Mouse (Mus musculus) hematopoietic stem cell, adult 5-6 weeks (primary cell): ENCODE data around the gene Daxx. TPM values are rescaled to one million over a fixed set of nuclear protein-coding genes. Genes with fewer than 3 reads are reported as not detected.
"Not testable (repeated sequence)": the region's sequence is repeated elsewhere in the genome, so short reads cannot be mapped to it uniquely, and the experiment has no call there.

Source experiments
- ATAC-seq, 2 experiments: fragments of 125-278 bp in 1 of 2; replicated peaks in 1 of 2; 2 replicates each; pipeline ENCODE4 v1.8.0; 2016 to 2017; ENCODE audit warnings: inconsistent platforms in 2 of 2, mild to moderate bottlenecking in 2 of 2, moderate number of reproducible peaks in 2 of 2, low read depth in 1 of 2, moderate TSS enrichment in 1 of 2; ENCODE audit not compliant: low FRiP score in 2 of 2, poor library complexity in 2 of 2, severe bottlenecking in 2 of 2, insufficient read depth in 1 of 2, low TSS enrichment in 1 of 2
- total RNA-seq: library from RNA; stranded (forward); fragments of 172-1452, 232-1000 nt; gene quantifications from 2 replicates; pipeline ENCODE4 v1.2.3, GENCODE M21; 2017

Daxx gene
- 26.5 and 27.7 TPM in 2 replicates for total RNA-seq

DNA sequence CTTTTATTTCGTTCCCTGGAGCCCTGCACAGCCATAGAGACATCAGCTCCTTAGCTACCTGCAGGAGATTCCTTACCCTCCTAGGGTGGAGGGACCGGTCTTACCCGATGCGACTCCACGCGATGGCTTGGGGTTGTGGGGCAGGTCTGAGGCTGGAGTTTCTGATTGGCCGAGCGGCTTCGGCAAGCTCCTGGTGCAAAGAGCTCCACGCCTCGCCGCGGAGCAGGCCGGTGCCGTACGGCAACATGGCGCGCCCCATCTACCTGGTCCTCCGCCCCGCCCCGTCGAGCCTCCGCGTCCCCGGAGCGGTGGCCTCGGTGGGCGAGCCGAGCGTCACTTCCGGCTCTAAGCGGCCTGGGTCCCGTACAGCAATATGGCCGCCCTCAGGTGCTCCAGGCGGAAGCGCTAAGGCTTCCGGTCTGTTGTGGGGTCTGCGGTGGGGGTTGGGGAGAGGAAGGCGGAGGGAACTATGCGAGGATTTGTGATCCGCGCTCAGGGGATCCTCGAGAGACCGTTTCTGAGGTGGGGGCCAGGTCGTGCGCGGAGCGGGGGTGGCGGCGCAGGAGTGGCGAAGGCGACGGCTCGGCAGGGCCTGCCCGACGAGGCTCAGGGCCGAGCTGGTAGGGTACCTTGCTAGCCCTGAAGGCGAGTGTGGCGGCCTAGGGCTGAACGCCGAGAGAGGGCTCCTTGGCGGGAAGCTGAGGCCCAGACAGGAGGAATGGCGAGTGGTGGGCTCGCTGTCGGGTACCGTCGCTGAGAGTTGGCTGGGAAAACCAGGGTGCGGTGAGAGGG is at the start of gene Daxx:
Gene Daxx, plus strand, starts transcription at position 338 of the 792 bp plus-strand sequence.
- ATAC-seq, result peak; percentile 82 to 92

DNA sequence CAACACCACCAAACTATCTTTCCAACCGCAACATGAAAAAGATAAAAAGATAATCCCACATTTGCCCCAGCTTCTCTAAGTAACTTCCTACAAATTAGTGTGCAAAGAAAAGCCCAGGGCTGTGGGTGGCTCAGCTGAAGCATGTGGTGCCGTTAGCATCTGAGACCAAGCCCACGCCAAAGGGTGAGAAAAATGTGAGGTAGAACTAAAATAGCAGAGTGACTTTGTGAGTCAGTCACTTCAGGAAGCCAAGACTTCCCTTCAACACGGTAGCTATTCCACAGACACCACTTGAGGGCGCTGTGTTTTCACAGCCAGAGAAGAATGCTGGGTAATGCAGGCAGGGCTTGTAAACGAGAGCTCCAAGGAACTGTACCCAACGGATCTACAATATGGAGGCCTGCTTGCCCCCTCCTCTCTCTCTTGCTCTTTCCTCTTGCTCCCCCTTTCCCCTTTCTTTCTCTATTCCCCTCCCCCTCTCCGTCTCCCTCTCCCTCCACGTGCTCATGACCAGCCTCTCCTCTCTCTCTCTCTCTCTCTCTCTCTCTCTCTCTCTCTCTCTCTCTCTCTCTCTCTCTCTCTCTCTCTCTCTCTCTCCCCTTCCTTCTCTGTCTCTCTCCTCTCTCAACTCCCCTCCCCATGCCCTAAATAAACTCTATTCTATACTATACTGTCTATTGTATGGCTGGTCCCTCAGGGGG is 43.7 kb upstream of the Daxx start:
- peak; percentile 87 to 91 for ATAC-seq

DNA sequence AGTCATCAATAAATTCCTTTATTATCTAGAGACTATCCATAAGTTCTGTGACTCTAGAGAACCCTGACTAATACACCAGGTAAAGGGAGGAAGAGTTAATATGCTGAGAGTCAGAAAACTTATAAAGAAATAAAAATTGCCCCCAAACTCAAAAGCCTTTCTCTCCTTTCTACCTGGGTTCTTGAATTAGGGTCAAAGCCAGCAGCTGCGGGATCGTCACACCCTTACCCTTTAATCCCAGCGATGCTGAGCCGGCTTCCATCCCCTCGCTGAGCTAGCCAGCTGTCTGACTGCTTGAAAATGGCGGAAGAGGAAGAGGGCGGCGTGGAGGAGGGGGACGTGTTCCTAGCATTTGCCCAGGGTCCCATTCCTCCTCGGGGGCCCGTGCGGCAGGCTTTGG is 35.7 kb upstream of the Daxx start, which contains the start of gene Gm7029:
Gene Gm7029, plus strand, starts transcription at position 301 of the 400 bp plus-strand sequence.
- not testable (repeated sequence) for ATAC-seq

DNA sequence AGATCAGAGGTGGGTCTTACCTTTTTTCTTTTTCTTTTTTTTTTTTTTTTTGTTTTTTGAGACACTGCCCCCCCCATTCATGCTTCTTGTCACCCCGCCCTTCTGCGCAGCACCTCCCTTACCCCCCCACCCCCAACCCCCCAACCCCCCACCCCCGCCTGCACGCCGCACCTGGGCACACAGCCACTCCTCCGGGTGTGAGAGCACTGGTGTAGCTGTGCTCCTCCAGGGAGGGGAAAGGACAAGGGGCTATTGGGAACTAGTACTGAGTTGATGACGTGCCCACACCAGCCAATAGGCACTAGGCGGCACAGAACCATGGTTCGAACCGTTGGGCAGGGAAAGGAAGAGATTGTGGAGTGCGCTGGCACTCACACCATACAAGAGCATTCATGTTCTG is 34.8 kb upstream of the Daxx start:
- ATAC-seq, result no peak

DNA sequence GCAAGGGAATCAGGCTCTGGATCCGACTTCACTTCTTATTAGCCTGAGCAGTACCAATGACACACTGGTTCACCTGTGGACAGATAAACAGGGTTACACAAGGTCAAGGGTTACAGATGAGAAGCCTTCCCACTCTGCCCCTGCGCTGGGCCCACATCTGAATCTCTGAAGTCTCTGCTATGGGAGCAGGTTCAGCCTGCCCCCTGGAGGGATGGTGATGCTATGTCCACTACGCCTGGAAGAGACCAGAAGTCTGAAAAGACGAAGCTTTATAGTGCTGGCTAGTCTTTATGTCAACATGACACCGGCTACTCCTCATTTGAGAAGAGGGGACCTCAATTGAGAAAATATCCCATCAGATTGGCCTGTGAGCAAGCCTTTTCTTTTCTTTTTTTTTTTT is 33.4 kb upstream of the Daxx start:
- ATAC-seq, result not testable (repeated sequence)

DNA sequence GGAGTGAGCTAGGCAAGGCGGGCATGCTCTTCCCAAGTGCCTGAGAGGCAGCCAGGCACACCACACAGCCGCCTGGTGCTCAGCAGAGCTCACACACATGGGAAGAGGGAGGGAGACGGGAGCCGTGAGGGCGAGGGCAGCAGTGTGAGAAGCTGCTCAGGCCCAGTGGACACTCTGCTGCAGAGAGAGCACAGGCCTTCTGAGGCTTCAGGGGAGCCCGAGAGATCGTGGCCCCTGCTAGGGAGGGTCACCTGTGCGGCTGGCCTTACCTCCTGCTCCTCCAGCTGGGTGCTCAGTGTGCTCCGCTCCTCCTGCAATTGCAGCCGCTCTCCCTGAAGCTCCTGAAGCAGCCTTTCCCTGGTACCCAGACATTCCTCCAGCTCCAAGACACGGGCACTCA is 24.9 kb upstream of the Daxx start:
- not testable (repeated sequence) for ATAC-seq

DNA sequence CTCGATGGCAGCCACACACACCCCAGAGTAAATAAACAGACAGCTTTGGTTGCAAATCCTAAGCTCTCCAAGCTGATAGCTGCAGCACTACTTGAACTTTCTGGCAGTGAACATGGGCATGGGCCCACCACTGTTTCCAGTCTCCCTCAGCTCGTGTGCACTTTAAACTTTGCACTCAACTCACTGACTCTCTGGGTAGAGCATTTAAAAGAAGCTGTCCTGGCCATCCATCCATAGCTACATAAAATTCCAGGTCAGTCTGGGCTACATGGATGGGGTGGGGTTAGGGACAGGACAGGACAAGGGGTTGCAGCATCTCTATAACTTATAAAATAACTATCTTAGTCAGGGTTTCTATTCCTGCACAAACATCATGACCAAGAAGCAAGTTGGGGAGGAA is 21.4 kb upstream of the Daxx start:
- ATAC-seq, result not testable (repeated sequence)

DNA sequence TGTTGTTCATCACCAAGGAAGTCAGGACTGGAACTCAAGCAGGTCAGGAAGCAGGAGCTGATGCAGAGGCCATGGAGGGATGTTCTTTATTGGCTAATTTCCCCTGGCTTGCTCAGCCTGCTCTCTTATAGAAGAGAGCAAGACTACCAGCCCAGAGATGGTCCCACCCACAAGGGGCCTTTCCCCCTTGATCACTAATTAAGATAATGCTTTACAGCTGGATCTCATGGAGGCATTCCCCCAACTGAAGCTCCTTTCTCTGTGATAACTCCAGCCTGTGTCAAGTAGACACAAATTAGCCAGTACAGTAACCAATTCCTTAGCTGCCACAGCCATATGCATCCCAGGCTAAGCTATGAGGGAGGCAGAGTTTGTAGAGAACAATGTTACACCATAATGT is 21.0 kb upstream of the Daxx start:
- ATAC-seq, result not testable (repeated sequence)

DNA sequence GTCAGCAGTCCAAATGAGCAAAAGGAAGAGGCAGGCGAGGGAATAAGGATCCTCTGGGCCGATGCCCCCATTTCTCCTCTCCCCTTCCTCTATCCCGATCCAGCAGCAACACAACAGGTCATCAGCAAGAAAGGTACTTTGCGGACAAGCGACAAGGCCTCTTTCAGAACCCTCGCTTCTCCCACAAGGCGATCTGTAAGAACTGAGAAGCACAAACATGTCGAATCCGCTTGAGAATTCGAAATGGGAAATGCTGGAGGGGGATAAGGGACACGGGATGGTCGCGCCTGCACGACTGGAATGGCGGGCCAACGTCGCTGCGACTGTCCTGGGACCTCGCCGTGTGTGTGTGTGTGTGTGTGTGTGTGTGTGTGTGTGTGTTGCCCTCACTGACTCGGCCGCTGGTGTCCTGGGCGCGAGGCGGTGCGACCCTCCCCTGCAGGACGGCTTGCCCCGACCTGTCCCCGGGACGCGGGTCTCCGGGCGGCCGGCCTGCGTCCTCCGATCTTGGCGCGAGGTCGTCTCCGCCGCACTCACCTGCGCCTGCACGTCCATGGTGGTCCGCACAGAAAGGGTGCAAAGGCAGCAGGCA is 19.2 kb upstream of the Daxx start:
- ATAC-seq, result not testable (repeated sequence)

DNA sequence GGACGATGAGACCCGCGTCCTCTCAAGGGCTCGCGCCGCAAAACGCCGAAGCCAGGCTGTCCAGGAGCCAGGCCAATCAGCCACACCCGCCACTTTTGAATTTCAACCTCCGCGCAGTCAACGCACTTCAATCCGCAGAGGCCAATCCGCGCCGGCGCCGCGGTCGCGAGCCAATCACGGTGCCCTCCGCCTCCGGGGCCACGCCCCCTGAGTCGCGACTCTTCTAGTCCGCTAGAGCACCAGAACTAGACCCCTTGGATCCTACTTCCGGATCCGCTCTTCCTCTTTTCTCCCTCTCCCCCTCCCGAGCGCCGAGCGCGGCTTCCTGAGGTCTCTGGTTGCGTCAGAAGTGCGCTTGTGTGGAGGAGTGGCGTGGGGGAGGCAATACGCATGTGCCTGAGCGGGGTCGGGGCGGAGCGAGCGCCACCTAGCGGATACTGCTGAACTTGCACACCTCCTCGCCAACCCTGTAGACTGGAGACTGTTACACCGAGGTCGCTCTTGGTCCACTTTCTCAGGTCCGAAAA is 18.6 kb upstream of the Daxx start, which contains the start of gene Kifc1:
Gene Kifc1, minus strand, starts transcription at position 129 of the 527 bp plus-strand sequence.
- peak; percentile 99 for ATAC-seq

DNA sequence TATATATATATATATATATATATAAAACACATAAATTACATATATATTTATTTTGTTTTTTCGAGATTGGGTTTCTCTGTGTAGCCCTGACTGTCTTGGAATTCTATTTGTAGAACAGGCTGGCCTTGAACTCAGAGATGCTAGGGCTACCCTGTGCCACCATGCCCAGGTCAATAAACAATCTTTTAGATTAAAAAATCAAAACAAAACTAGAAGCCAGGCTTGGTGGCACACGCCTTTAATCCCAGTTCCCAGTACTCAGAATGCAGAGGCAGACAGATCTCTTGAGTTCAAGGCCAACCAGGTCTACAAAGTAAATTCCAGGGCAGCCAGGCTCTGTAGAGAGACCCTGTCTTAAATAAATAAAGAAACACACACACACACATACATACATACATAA is 17.9 kb upstream of the Daxx start:
- no peak for ATAC-seq

DNA sequence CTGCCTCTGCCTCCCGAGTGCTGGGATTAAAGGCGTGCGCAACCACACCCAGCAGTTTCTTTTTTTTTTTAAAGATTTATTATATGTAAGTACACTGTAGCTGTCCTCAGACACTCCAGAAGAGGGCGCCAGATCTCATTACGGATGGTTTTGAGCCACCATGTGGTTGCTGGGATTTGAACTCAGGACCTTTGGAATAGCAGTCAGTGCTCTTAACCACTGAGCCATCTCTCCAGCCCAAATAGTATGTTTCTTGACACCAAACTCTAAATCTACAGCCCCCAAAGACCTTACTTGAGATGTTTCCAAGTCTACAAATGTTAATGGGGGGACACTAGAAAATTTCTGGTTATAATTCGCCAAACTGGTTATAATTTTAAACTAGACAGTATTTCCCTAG is 17.3 kb upstream of the Daxx start:
- ATAC-seq, result not testable (repeated sequence)

DNA sequence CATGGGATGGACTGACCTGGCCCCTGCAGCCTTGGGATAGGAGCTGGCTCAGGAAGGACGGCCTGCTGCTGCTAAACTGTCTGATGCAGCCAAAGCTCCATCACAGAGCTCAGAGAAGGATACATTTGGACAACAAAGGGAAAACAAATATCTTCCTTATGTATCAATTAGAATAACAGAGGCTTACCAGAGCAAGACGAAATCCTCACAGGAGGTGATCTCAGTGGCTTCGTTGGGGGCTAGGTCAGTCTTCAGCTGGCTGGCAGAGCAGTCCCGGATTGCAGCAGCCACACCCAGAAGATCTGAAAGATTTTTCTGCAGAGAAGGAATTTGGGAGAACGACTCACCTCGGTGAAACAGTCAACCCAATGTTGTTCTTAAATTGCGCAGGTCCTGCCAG is 16.8 kb upstream of the Daxx start:
- ATAC-seq, result no peak

DNA sequence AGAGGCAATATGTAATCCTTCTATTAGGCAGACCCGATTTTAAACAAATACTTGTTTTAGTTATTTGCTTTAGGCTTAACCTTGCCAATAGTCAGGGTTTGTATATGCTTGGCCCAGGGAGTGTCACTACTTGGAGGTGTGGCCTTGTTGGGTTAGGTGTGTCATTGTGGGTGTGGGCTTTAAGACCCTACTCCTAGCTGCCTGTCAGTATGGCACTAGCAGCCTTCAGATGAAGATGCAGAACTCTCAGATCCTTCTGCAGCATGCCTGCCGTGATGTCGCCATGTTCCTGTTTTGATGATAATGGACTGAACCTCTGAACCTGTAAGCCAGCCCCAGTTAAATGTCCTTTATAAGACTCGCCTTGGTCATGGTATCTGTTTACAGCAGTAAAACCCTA is 16.2 kb upstream of the Daxx start:
- not testable (repeated sequence) for ATAC-seq

DNA sequence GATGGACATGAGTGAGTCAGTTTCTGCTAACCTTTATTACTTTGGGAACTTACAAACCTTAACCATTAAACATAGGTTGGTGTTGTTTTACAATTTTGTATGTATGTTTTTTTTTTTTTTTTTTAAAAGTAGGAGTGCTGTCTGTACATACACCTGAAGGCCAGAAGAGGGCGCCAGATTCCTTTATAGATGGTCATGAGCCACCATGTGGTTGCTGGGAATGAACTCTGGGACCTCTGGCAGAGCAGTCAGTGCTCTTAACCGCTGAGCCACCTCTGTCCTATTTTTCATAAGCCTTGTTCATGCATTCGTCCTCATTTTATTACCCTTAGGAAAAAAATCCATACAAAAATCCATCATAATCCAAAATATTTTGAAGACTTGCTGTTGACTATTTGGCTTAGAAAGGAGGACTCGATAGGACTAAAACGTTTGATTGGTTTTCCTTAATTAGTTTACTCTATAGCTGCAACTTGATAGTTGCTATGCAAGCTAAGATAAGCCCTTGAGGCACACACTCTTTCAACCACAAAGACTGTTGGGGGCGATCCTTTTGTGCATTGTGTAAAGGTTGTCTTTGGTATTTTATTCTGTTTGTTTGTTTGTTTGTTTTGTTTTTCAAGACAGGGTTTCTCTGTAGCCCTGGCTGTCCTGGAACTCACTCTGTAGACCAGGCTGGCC is 12.0 kb upstream of the Daxx start:
- peak in 1 of 2 experiments; percentile 48; a peak in 2 of 4 replicates for ATAC-seq

DNA sequence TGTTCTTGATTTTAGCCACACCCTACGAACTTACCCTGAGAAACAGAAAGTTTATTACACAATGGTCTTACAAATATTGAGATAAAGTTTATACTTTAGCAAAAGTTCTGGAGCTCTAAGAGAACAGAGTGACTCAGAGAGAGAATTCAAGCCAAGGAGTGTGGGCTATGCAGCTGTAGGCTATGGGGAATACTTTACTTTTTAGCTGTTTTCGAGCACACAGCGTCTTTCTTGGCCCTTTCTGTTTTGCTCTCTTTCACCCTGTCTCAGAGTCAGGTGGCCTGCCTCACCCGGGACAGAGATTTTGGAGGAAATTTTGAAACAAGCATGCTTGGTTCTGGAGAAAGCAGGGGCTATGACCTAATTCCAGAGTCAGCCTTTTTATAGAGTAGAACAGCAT is 11.0 kb upstream of the Daxx start:
- not testable (repeated sequence) for ATAC-seq

DNA sequence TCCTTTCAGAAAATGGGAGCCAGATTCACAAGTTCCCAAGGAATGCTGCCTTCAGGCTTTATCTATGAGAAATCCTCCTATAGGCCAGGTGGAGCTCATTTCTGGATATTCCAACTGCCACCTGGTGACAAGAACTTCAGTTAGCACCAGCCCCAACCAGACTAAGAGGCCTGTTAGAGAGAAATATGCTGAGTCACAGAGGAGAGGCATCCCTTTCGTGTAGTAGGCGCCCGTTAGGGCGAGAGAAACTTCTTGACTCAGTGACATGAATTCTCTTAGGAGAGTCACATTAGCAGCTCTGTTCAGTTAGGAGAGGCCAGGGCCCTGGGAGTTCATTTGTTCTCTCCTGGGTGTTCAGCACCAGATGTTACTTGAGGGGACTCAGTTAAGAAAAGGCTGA is 9.6 kb upstream of the Daxx start:
- ATAC-seq, result peak; percentile 32 to 39; a peak in 1 of 4 replicates
